Mouse (Mus musculus) hindbrain, embryonic 12.5 days (tissue): ENCODE results near the gene Pidd1. TPM values are rescaled to one million over a fixed set of nuclear protein-coding genes. Genes with fewer than 3 reads are reported as not detected.
A peak's percentile ranks its signal among the peaks of the same experiment; 100 is the strongest.

ENCODE experiments used
- ATAC-seq: fragments of 200-750 bp; cut with Nextera tagmentation; 2 replicates; pipeline ENCODE4 v1.8.0; 2017; ENCODE audit warnings: moderate TSS enrichment; ENCODE audit not compliant: low FRiP score
- H3K27ac ChIP-seq: fragments of 300-500 bp; sonication (generic); 2 replicates; pipeline ENCODE4 v1.5.1; 2016; ENCODE audit warnings: mild to moderate bottlenecking
- H3K27me3 ChIP-seq: fragments of 300-500 bp; sonication (generic); 2 replicates; pipeline ENCODE4 v1.6.1; 2016; ENCODE audit warnings: mild to moderate bottlenecking
- H3K36me3 ChIP-seq: fragments of 300-500 bp; sonication (generic); 2 replicates; pipeline ENCODE4 v1.6.1; 2016; ENCODE audit warnings: mild to moderate bottlenecking
- H3K4me1 ChIP-seq: fragments of 300-500 bp; sonication (generic); 2 replicates; pipeline ENCODE4 v1.6.1; 2016
- H3K4me2 ChIP-seq: fragments of 300-500 bp; sonication (generic); replicated peaks from 2 replicates; pipeline ENCODE4 v1.6.1; 2016; ENCODE audit warnings: mild to moderate bottlenecking
- H3K4me3 ChIP-seq: fragments of 300-500 bp; sonication (generic); 2 replicates; pipeline ENCODE4 v1.5.1; 2016; ENCODE audit warnings: mild to moderate bottlenecking
- H3K9ac ChIP-seq: fragments of 300-500 bp; sonication (generic); 2 replicates; pipeline ENCODE4 v1.6.1; 2016; ENCODE audit warnings: mild to moderate bottlenecking, moderate library complexity
- H3K9me3 ChIP-seq: fragments of 300-500 bp; sonication (generic); replicated peaks from 2 replicates; pipeline ENCODE4 v1.6.1; 2016; ENCODE audit warnings: mild to moderate bottlenecking
- WGBS: fragments of 180-500 bp; shearing (Covaris S2); methylation state at CpG from one replicate; pipeline ENCODE4 v1.1.7; 2016; 5-methylcytosine and 5-hydroxymethylcytosine counted together
- polyA plus RNA-seq: library from polyadenylated mRNA; unstranded; fragments of >200 nt; fragmentation: Nextera tagmentation; extraction: Ambion mirVana; gene quantifications from 2 replicates; pipeline ENCODE4 v1.2.1, GENCODE M21; 2016

Gene Pidd1
- polyA plus RNA-seq, 1 experiment from 2014 or later: 11.6 TPM

- Histone ChIP-seq H3K9ac (peak within 1 kb of the TSS; percentile 58), H3K4me2 (peak within 1 kb of the TSS; percentile 81), H3K4me1 (peaks cover 12% of the 10 kb centered on the region), H3K9me3 (no peaks in the 10 kb centered on the region), H3K27ac (peak within 1 kb of the TSS; percentile 76), H3K4me3 (peak within 1 kb of the TSS; percentile 65), H3K36me3 (peaks cover 13% of the 10 kb centered on the region), H3K27me3 (peaks cover 8% of the 10 kb centered on the region; the same call in 1 of the 2 replicates)
- ATAC-seq: peak; percentile 95
- under 1% methylated on average over 57 of the region's 57 CpGs for WGBS
Measured at GRCm38 (mm10) chr7:141391625-141392551, 51.9 kb downstream of the Pidd1 start, which contains the start of gene Taldo1. TSS of gene Taldo1 (plus strand) at chr7:141392199.

- H3K27me3 ChIP-seq: peaks cover 11% of the 10 kb centered on the region; the same call in 1 of the 2 replicates
- no peak overlapping the region for H3K4me2 ChIP-seq
- no peaks in the 10 kb centered on the region for H3K9me3 ChIP-seq
- no peak for ATAC-seq
- peaks cover 12% of the 10 kb centered on the region for H3K4me1 ChIP-seq
- WGBS: 56% methylated on average over 9 of the region's 9 CpGs
- H3K9ac ChIP-seq: no peak overlapping the region; the same call in 1 of the 2 replicates
- no peak overlapping the region for H3K27ac ChIP-seq
- H3K4me3 ChIP-seq: no peak overlapping the region
- H3K36me3 ChIP-seq: 0 out of 2 replicates have a peak, but pooled peaks cover under 1% of the 10 kb centered on the region
Measured at GRCm38 (mm10) chr7:141390326-141391259, 53.2 kb downstream of the Pidd1 start.

GRCm38 (mm10) chr7:141388487-141389109 is 55.2 kb downstream of the Pidd1 start:
- Histone ChIP-seq H3K27me3 (peaks cover 11% of the 10 kb centered on the region; the same call in 1 of the 2 replicates), H3K4me3 (no peak overlapping the region), H3K4me2 (no peak overlapping the region), H3K4me1 (peaks cover 12% of the 10 kb centered on the region), H3K27ac (no peak overlapping the region), H3K9ac (no peak overlapping the region), H3K9me3 (no peaks in the 10 kb centered on the region), H3K36me3 (no peaks in the 10 kb centered on the region)
- no peak for ATAC-seq
- 59% methylated on average over 3 of the region's 3 CpGs for WGBS

Other genes starting within 250 kb of the Pidd1 start
- gene Lrrc56, start 249.9 kb downstream of the Pidd1 start, polyA plus RNA-seq: 10.8 and 12.2 TPM in 2 replicates
- 3.3 and 3.9 TPM in 2 replicates for gene Lmntd2, start 229.9 kb downstream of the Pidd1 start, polyA plus RNA-seq
- 34.7 and 35.6 TPM in 2 replicates for gene Rassf7, start 228.2 kb downstream of the Pidd1 start, polyA plus RNA-seq
- gene Phrf1, start 215.2 kb downstream of the Pidd1 start, polyA plus RNA-seq: 95.5 and 99.3 TPM in 2 replicates
- gene Irf7, start 177.5 kb downstream of the Pidd1 start, polyA plus RNA-seq: 1.1 and 1.5 TPM in 2 replicates
- gene Cdhr5, start 167.2 kb downstream of the Pidd1 start, polyA plus RNA-seq: not detected in 2 replicates
- 2.4 and 2.7 TPM in 2 replicates for gene Sct, start 164.9 kb downstream of the Pidd1 start, polyA plus RNA-seq
- gene Drd4, start 152.0 kb downstream of the Pidd1 start, polyA plus RNA-seq: 0.81 and 0.86 TPM in 2 replicates
- 96.5 and 96.6 TPM in 2 replicates for gene Deaf1, start 116.3 kb downstream of the Pidd1 start, polyA plus RNA-seq
- 60.5 and 66.9 TPM in 2 replicates for gene Tmem80, start 116.3 kb downstream of the Pidd1 start, polyA plus RNA-seq
- 2.6 and 2.7 TPM in 2 replicates for gene Eps8l2, start 105.1 kb downstream of the Pidd1 start, polyA plus RNA-seq
- 352 and 355 TPM in 2 replicates for gene Taldo1, start 51.8 kb downstream of the Pidd1 start, polyA plus RNA-seq
- 52.2 and 54.1 TPM in 2 replicates for gene Gatd1, start 29.9 kb downstream of the Pidd1 start, polyA plus RNA-seq
- 27.9 and 30.9 TPM in 2 replicates for gene Cend1, start 14.5 kb downstream of the Pidd1 start, polyA plus RNA-seq
- gene Slc25a22, start 6.1 kb downstream of the Pidd1 start, polyA plus RNA-seq: 54.8 and 62.1 TPM in 2 replicates
- gene Rplp2, start 3.3 kb upstream of the Pidd1 start, polyA plus RNA-seq: 801 and 888 TPM in 2 replicates
- gene Pnpla2, start 11.2 kb upstream of the Pidd1 start, polyA plus RNA-seq: 16.2 and 19.1 TPM in 2 replicates
- 7.7 and 8.9 TPM in 2 replicates for gene Cracr2b, start 17.1 kb upstream of the Pidd1 start, polyA plus RNA-seq
- gene Cd151, start 23.4 kb upstream of the Pidd1 start, polyA plus RNA-seq: 14.4 and 17.3 TPM in 2 replicates
- gene Polr2l, start 31.1 kb upstream of the Pidd1 start, polyA plus RNA-seq: 62.0 and 69.0 TPM in 2 replicates
- 30.1 and 31.1 TPM in 2 replicates for gene Tspan4, start 31.2 kb upstream of the Pidd1 start, polyA plus RNA-seq
- gene Chid1, start 95.8 kb upstream of the Pidd1 start, polyA plus RNA-seq: 31.8 and 32.1 TPM in 2 replicates
- 114 and 117 TPM in 2 replicates for gene Ap2a2, start 118.1 kb upstream of the Pidd1 start, polyA plus RNA-seq
- gene Muc6, start 211.3 kb upstream of the Pidd1 start, polyA plus RNA-seq: 0.17 and 0.30 TPM in 2 replicates
- 0.19 and 0.79 TPM in 2 replicates for gene Muc2, start 246.3 kb upstream of the Pidd1 start, polyA plus RNA-seq